Mouse (Mus musculus): ENCODE data around the gene Prelid1.

GRCm38 (mm10) chr13:55332331-55332730 is 12.0 kb downstream of the Prelid1 start:
- TF ChIP-seq CTCF (IDR thresholded peaks at IDR 0.05; ENCODE audit: insufficient read depth, low read depth, low read length) (no peak), POLR2A (IDR thresholded peaks at IDR 0.05; ENCODE audit: insufficient read depth, low read depth, low read length) (no peak)
